Mouse (Mus musculus) midbrain, embryonic 15.5 days (tissue): ENCODE results near the gene Tor3a. TPM values are rescaled to one million over a fixed set of nuclear protein-coding genes. Genes with fewer than 3 reads are reported as not detected.

ENCODE experiments used
- ATAC-seq: fragments of 200-750 bp; cut with Nextera tagmentation; replicated peaks from 2 replicates; pipeline ENCODE4 v1.8.0; 2017; ENCODE audit warnings: moderate TSS enrichment
- H3K27ac ChIP-seq: fragments of 300-500 bp; sonication (generic); 2 replicates; pipeline ENCODE4 v1.5.1; 2015; ENCODE audit warnings: mild to moderate bottlenecking, inconsistent platforms
- H3K27me3 ChIP-seq: fragments of 300-500 bp; sonication (generic); replicated peaks from 2 replicates; pipeline ENCODE4 v1.6.1; 2015; ENCODE audit warnings: inconsistent platforms
- H3K36me3 ChIP-seq: fragments of 300-500 bp; sonication (generic); replicated peaks from 2 replicates; pipeline ENCODE4 v1.6.1; 2015; ENCODE audit warnings: inconsistent platforms
- H3K4me1 ChIP-seq: fragments of 300-500 bp; sonication (generic); 2 replicates; pipeline ENCODE4 v1.6.1; 2015; ENCODE audit warnings: inconsistent platforms
- H3K4me2 ChIP-seq: fragments of 300-500 bp; sonication (generic); 2 replicates; pipeline ENCODE4 v1.6.1; 2015; ENCODE audit warnings: inconsistent platforms, mild to moderate bottlenecking, moderate library complexity
- H3K4me3 ChIP-seq: fragments of 300-500 bp; sonication (generic); 2 replicates; pipeline ENCODE4 v1.5.1; 2015; ENCODE audit warnings: mild to moderate bottlenecking, inconsistent platforms
- H3K9ac ChIP-seq: fragments of 300-500 bp; sonication (generic); 2 replicates; pipeline ENCODE4 v1.6.1; 2015; ENCODE audit warnings: mild to moderate bottlenecking, inconsistent platforms
- H3K9me3 ChIP-seq: fragments of 300-500 bp; sonication (generic); 2 replicates; pipeline ENCODE4 v1.6.1; 2016; ENCODE audit warnings: inconsistent platforms
- WGBS: fragments of 180-500 bp; shearing (Covaris S2); methylation state at CpG from one replicate; pipeline ENCODE4 v1.1.7; 2015; ENCODE audit warnings: mixed read lengths; 5-methylcytosine and 5-hydroxymethylcytosine counted together
- polyA plus RNA-seq: library from polyadenylated mRNA; unstranded; fragments of >200 nt; fragmentation: Nextera tagmentation; extraction: Ambion mirVana; gene quantifications from 2 replicates; pipeline ENCODE4 v1.2.1, GENCODE M21; 2015

The Tor3a gene
- polyA plus RNA-seq, 1 experiment from 2014 or later, result 4.3 TPM

DNA sequence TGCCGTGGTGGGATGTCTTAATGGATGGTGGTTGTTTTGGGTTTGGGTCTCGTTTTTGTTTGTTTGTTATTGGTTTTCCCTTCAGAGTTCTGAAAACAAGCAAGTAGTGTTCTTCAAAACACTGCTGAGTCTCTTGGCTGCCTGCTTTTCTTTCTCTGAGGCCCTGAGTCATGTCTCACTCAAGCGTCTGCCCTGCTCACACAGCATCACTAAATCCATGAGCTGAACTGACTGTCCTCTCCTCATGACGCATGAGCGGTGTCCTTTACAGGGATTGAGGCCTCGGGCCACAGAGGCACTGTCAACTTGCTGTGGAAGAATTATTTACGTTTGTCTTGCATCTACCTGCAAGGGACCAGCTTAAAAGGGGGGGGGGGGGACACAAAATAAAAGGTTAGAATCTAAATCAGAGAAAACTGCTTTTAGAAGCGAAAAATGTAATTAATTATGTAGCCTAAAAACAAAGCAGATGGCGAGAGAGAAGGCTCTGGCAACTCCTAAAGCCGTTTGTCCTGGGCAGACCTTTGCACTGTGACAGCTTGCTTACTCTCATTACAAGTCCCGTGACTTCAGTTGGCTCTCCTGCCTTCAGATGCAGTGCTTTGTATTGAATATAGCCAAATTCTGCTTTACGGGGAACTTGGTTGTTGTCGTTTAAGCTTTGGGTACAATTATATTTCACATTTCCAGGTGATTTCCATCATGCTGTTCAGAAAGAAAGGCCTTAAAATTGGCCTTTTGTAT, 29.2 kb downstream of the Tor3a start:
- peaks cover 18% of the 10 kb centered on the region for H3K4me1 ChIP-seq
- 65% methylated on average over 13 of the region's 13 CpGs for WGBS
- no peak overlapping the region for H3K4me3 ChIP-seq
- H3K9me3 ChIP-seq, result no peaks in the 10 kb centered on the region
- H3K36me3 ChIP-seq, result 0 out of 2 replicates have a peak, but pooled peaks cover 8% of the 10 kb centered on the region
- no peak for ATAC-seq
- H3K9ac ChIP-seq, result no peak overlapping the region
- no peaks in the 10 kb centered on the region for H3K27me3 ChIP-seq
- no peak overlapping the region for H3K27ac ChIP-seq
- H3K4me2 ChIP-seq, result no peak overlapping the region

DNA sequence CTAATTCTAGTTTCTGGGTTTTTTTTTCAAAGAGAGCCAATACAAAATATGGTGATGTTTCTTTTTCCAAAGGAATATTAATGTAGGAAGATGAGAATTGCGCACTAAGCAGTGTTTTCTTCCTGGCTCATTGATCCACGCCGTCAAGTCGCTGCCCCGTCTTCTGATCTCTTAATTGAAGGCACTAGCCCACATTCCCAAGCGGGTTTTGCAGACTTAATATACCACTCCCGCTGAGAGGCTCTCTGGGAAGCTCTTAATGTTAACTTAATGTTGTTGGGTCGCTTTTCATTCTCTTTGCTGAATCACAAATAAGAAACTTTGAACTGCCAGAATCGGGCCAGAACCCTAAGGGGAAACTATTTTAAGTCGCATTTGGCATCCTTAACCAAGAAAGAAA, 30.1 kb downstream of the Tor3a start:
- Histone ChIP-seq H3K27ac (0 out of 2 replicates have a peak overlapping the region, but pooled peaks have one; percentile 32), H3K9ac (no peak overlapping the region), H3K36me3 (0 out of 2 replicates have a peak, but pooled peaks cover 8% of the 10 kb centered on the region), H3K4me3 (no peak overlapping the region), H3K9me3 (no peaks in the 10 kb centered on the region), H3K4me1 (peaks cover 18% of the 10 kb centered on the region), H3K27me3 (no peaks in the 10 kb centered on the region), H3K4me2 (no peak overlapping the region)
- no peak for ATAC-seq
- 20% methylated on average over 10 of the region's 10 CpGs for WGBS

DNA sequence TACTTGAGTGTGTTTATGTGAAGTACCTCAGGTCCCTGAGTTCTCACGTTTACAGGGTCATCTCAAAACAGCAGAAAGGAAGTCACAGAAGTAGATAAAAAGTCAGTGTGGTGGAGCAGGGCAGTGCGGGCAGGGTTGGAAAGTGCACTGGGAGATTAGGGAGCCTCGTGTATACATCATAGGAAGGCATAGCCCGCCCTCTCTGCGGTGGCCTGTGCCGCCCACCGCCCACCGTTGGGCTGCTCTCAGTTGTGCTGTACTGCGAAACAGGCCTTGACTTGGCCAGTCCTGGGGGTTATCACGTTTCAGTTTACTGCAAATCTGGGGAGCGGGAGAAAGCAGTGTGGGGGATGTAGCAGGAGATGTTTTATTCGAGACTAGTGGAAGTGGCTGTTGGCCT, 31.3 kb downstream of the Tor3a start:
- 0 out of 2 replicates have a peak, but pooled peaks cover 11% of the 10 kb centered on the region for H3K36me3 ChIP-seq

DNA sequence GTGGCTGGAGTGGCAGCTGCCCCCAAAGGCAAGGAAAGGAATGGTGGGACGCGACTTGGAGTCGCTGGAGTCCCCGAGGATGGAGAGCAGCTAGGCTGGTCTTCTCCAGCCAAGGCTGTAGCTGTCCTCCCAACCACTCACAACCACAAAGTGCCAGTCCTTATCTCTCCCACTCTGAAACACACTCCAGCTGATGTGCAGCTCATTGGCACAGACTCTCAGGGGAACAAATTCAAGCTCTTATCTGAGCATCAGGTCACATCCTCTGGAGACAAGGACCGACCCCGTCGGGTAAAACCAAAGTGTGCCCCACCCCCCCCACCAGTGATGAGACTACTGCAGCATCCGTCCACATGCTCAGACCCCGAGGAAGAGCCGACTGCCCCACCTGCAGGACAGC, 32.3 kb downstream of the Tor3a start:
- Histone ChIP-seq H3K27me3 (no peaks in the 10 kb centered on the region), H3K36me3 (0 out of 2 replicates have a peak, but pooled peaks cover 11% of the 10 kb centered on the region), H3K9me3 (no peaks in the 10 kb centered on the region), H3K4me2 (no peak overlapping the region), H3K27ac (no peak overlapping the region), H3K4me3 (no peak overlapping the region), H3K9ac (no peak overlapping the region), H3K4me1 (peaks cover 18% of the 10 kb centered on the region)
- no peak for ATAC-seq
- WGBS, result 93% methylated on average over 10 of the region's 10 CpGs

More for the DNA sequence above, 31.3 kb downstream of the Tor3a start:
- Histone ChIP-seq H3K4me3 (no peak overlapping the region), H3K4me1 (peaks cover 18% of the 10 kb centered on the region), H3K4me2 (no peak overlapping the region), H3K9me3 (no peaks in the 10 kb centered on the region), H3K9ac (no peak overlapping the region), H3K27me3 (no peaks in the 10 kb centered on the region), H3K27ac (no peak overlapping the region)
- ATAC-seq, result no peak
- WGBS, result 71% methylated on average over 12 of the region's 12 CpGs

DNA sequence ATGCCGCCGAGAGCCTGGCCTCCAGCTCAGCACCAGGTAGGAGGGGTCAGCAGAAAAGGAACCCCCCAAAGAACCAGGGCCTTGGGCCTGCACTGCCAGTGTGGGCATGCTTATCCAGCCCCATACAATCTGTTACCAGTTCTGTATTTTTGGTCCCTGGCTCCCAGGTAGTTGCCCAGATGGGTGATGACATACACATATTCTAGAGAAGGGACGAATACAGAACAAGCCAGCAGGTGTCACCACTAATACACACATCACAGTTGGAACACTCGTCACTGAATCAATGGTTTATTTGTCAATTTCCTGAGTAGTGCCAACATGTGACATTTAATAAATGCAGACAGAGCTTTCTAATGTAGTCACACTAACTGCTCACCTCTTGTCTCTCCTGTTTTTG, 33.6 kb downstream of the Tor3a start:
- H3K27ac ChIP-seq, result no peak overlapping the region
- no peaks in the 10 kb centered on the region for H3K9me3 ChIP-seq
- WGBS, result 64% methylated on average over 4 of the region's 4 CpGs
- H3K27me3 ChIP-seq, result no peaks in the 10 kb centered on the region
- no peak overlapping the region for H3K9ac ChIP-seq
- no peak overlapping the region for H3K4me2 ChIP-seq
- H3K36me3 ChIP-seq, result 0 out of 2 replicates have a peak, but pooled peaks cover 11% of the 10 kb centered on the region
- peaks cover 18% of the 10 kb centered on the region for H3K4me1 ChIP-seq
- peak; percentile 43 for ATAC-seq
- no peak overlapping the region for H3K4me3 ChIP-seq

DNA sequence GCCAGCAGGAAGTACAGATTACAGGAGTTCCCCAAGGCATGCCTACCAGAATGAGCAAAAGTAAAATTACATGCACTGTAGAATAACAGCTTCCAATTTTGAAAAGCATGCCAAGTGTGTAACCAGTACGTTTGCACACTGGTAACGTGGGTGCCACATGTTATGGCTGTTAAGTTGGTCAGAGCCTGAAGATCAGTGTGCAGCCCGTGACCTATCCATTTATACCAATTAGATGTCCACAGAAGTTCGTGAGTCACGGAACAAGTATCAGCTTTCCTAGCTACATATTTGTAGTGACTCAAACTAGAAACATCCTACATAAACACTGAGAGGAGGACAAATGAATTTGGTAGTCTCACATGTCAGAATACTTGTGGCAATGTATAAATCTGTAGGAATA, 34.7 kb downstream of the Tor3a start:
- no peaks in the 10 kb centered on the region for H3K27me3 ChIP-seq
- peaks cover 11% of the 10 kb centered on the region for H3K4me1 ChIP-seq
- H3K9ac ChIP-seq, result no peak overlapping the region
- H3K4me3 ChIP-seq, result no peak overlapping the region
- H3K36me3 ChIP-seq, result peaks cover 18% of the 10 kb centered on the region
- WGBS, result 85% methylated on average over 5 of the region's 5 CpGs
- H3K4me2 ChIP-seq, result no peak overlapping the region
- ATAC-seq, result no peak
- H3K27ac ChIP-seq, result no peak overlapping the region
- no peaks in the 10 kb centered on the region for H3K9me3 ChIP-seq

DNA sequence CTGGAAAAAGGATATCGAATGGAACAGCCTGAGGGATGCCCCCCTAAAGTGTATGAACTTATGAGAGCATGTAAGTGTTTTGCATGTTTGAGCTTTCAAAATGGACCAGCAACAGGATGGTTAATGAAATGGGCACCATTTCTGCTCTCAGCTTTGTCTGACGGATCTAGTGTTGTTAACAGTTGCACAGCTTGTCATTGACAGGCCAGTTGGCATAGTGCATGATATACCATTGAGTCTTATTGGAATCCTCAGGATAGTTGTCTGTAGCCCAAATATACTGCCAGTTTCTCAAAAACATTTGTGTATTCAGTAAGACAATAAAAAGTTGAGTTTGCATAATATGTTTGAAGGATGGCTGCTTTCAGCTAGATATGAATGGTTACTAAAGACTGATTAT, 39.0 kb downstream of the Tor3a start:
- Histone ChIP-seq H3K36me3 (peaks cover 20% of the 10 kb centered on the region), H3K9me3 (no peaks in the 10 kb centered on the region), H3K9ac (no peak overlapping the region), H3K4me2 (no peak overlapping the region), H3K4me1 (no peaks in the 10 kb centered on the region), H3K27me3 (no peaks in the 10 kb centered on the region), H3K4me3 (no peak overlapping the region), H3K27ac (no peak overlapping the region)
- 85% methylated on average over 2 of the region's 2 CpGs for WGBS
- no peak for ATAC-seq

DNA sequence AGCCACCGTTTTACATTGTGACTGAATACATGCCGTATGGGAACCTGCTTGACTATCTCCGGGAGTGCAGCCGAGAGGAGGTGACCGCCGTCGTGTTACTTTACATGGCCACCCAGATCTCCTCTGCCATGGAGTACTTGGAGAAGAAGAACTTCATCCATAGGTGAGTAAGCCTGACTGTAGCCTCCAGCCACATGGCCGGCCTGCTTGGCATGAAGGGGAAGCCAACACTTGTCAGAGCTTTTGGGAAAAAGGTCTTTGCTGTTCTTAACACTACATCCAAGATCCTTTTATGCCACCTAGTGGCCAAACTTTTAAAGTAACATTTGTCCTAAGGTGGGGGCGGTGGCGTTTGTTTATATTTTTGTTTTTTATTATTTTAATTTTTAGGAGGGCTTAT, 41.1 kb downstream of the Tor3a start:
- no peak overlapping the region for H3K9ac ChIP-seq
- peak; percentile 58; the same call in 1 of the 2 replicates for ATAC-seq
- H3K36me3 ChIP-seq, result peaks cover 24% of the 10 kb centered on the region
- no peaks in the 10 kb centered on the region for H3K9me3 ChIP-seq
- no peak overlapping the region for H3K4me3 ChIP-seq
- H3K4me2 ChIP-seq, result no peak overlapping the region
- H3K27me3 ChIP-seq, result no peaks in the 10 kb centered on the region
- no peaks in the 10 kb centered on the region for H3K4me1 ChIP-seq
- H3K27ac ChIP-seq, result no peak overlapping the region
- WGBS, result 83% methylated on average over 10 of the region's 10 CpGs

DNA sequence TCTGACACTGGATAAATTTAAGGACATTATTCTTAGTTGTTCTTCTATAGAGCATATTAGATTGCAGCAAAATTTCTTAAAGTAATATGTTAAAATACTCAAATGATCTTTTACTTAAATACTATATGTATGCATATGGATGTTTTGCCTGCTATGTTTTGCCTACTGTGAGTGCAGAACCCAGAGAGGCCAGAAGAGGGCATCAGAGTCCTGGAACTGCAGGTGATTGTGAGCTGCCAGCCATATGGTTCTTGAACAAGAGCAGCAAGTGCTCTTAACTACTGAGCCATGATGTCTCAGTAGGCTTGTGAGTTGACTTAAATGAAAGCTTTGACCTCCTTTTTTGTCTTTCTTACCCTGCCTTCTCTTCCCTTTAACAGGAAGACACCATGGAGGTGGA, 43.2 kb downstream of the Tor3a start:
- no peaks in the 10 kb centered on the region for H3K27me3 ChIP-seq
- no peak overlapping the region for H3K27ac ChIP-seq
- no peaks in the 10 kb centered on the region for H3K4me1 ChIP-seq
- peaks cover 23% of the 10 kb centered on the region for H3K36me3 ChIP-seq
- ATAC-seq, result no peak
- no peak overlapping the region for H3K4me3 ChIP-seq
- H3K9me3 ChIP-seq, result no peaks in the 10 kb centered on the region
- H3K9ac ChIP-seq, result no peak overlapping the region
- no peak overlapping the region for H3K4me2 ChIP-seq

DNA sequence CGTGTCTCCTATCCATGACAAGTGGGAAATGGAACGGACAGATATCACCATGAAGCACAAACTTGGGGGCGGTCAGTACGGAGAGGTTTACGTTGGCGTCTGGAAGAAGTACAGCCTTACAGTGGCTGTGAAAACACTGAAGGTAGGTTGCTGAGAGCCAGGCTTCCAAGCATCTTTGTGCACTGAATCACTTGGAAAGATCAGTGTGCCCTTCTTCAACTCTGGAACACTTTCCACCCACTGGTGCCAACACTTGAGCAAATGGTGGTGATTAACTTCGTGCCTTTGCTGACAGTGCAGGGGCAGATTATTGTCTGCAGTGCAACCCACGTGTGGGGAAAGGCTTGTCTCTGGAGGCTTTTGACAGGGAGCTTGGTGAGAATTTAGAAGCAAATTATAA, 44.2 kb downstream of the Tor3a start:
- H3K36me3 ChIP-seq, result peaks cover 22% of the 10 kb centered on the region
- no peaks in the 10 kb centered on the region for H3K4me1 ChIP-seq
- no peak for ATAC-seq
- no peaks in the 10 kb centered on the region for H3K27me3 ChIP-seq
- no peak overlapping the region for H3K4me3 ChIP-seq
- no peaks in the 10 kb centered on the region for H3K9me3 ChIP-seq
- no peak overlapping the region for H3K27ac ChIP-seq
- H3K9ac ChIP-seq, result no peak overlapping the region
- 93% methylated on average over 8 of the region's 8 CpGs for WGBS
- H3K4me2 ChIP-seq, result no peak overlapping the region

DNA sequence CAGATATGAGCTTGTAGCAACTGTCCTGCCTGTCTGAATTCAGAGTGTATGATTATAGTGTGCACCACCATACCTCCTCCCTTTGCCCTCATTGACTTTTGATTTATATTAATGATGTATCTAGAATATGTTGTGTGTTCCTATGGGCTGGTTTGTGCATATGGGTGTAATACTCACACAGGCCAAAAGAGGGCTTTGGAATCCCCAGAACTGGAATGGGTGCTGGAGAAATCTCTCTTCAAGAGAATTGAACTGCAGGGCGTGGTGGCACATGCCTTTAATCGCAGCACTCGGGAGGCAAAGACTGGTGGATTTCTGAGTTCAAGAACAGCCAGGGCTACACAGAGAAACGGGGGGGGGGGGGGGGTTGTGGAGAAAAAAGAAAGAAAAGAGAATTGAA, 47.4 kb downstream of the Tor3a start:
- H3K4me2 ChIP-seq, result no peak overlapping the region
- WGBS, result 80% methylated on average over 4 of the region's 4 CpGs
- H3K27ac ChIP-seq, result no peak overlapping the region
- H3K27me3 ChIP-seq, result no peaks in the 10 kb centered on the region
- H3K4me3 ChIP-seq, result no peak overlapping the region
- H3K36me3 ChIP-seq, result peaks cover 13% of the 10 kb centered on the region
- no peak overlapping the region for H3K9ac ChIP-seq
- H3K4me1 ChIP-seq, result no peaks in the 10 kb centered on the region
- H3K9me3 ChIP-seq, result no peaks in the 10 kb centered on the region
- no peak for ATAC-seq

DNA sequence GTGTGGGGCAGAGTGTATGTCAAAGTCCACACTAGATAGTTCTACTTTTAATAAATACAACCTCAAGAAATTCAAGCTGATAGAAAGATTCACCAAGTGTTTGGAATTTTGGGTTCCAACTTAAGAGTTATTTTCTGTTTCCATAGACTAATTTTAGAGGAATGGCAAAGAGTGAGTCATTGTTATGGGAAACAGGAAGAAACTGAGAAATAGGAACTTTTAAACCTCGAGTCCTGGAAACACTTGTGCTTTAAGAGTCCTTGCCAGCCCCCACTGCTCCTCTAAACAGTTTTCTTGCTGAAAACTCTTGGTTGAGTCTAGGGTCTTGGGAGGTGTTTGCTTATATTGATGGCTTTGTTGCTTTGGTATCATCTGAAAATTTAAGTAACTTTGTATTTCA, 49.9 kb downstream of the Tor3a start:
- no peak overlapping the region for H3K4me3 ChIP-seq

DNA sequence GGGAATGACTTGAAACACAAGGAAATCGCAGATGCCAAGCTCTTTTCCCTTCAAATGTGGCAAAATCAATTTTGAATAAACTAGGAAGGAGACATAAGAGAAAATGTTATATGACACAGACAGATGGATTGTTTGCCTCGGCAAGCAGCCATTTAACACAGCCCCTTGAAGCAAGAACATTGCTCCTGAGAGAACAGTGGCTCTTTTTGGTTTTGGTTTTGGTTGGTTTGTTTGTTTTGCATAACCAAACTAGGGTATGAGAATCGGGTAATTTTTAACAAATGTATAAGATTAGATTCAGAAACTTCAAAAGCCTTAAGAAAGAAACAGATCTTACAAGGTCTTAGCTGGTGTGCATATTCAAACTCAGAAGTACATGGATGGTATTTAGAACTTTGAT, 53.2 kb downstream of the Tor3a start:
- no peaks in the 10 kb centered on the region for H3K9me3 ChIP-seq
- no peak overlapping the region for H3K4me3 ChIP-seq
- 0 out of 2 replicates have a peak, but pooled peaks cover 1% of the 10 kb centered on the region for H3K36me3 ChIP-seq
- 87% methylated on average over 3 of the region's 3 CpGs for WGBS
- ATAC-seq, result no peak
- H3K4me1 ChIP-seq, result peaks cover 7% of the 10 kb centered on the region
- H3K4me2 ChIP-seq, result no peak overlapping the region
- H3K27me3 ChIP-seq, result no peaks in the 10 kb centered on the region
- no peak overlapping the region for H3K9ac ChIP-seq
- H3K27ac ChIP-seq, result no peak overlapping the region

More for the DNA sequence above, 49.9 kb downstream of the Tor3a start:
- WGBS, result 80% methylated on average over 1 of the region's 1 CpGs
- ATAC-seq, result no peak
- no peak overlapping the region for H3K27ac ChIP-seq
- no peaks in the 10 kb centered on the region for H3K9me3 ChIP-seq
- no peaks in the 10 kb centered on the region for H3K27me3 ChIP-seq
- H3K4me2 ChIP-seq, result no peak overlapping the region
- H3K36me3 ChIP-seq, result 0 out of 2 replicates have a peak, but pooled peaks cover 2% of the 10 kb centered on the region
- H3K4me1 ChIP-seq, result no peaks in the 10 kb centered on the region
- H3K9ac ChIP-seq, result no peak overlapping the region
